Mouse (Mus musculus): ENCODE data around the gene Cacng2.
"Not testable (repeated sequence)": the region's sequence is repeated elsewhere in the genome, so short reads cannot be mapped to it uniquely, and the experiment has no call there.

The Cacng2 gene

DNA sequence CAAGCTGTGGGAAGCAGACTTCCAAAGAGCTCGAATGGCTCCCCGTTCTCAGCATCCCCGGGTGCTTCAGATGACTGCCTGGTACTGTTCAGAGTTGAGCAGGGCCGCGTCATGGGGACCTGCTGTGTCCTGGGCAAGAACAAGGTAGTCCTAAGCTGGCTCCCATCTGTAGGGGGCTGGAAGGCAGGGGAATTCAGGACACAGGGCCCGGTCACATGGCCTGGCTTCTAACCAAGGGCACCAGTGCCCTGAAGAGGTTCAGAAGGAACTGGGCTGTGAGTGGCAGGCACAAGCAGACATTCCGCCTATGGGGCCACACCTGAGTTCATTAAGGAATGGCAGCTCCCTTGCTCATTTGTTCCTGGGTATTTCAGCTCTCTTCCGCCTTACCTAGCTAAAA is 37.7 kb downstream of the Cacng2 start:
- DNase-seq (ENCODE audit: low read depth) = no peak

DNA sequence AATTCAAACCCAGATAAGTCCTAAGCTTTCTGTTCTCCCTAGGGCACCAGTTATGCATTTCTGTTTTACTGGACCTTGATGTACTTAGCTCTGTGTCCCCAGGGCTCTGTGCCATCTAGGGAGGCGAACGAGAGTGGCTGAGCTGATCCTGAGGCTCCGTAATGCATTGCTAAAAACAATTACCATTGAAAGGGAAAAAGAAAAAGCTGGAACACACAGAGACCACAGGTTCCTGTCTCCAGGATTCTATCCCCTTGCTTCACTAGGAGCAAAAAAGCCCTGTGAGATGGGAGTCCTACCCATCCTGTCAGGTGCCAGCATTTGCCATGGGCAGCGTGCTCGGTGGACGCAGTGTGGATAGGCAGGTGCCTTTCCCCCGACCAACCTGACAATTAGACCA is 38.4 kb downstream of the Cacng2 start:
- DNase-seq (ENCODE audit: low read depth) = no peak

DNA sequence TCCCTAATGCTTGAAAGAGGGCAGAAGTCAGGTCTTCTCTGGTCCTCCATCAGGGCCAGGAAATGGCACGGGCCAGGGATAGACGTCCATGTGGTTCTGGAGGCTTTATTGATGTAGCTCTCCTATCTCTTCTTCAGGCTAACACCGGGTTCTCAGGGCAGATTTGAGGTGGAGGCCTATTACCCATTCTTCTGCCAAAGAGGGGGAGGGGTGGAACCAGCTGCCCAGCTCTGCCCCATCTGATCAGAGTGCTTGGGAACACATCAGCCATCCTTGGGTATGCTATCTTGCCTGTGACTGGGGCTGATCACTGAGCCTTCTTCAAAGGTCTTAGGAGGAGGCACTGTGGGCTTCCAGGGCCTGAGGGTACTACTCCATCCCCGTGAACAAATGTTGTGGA is 39.5 kb downstream of the Cacng2 start:
- no peak for DNase-seq (ENCODE audit: low read depth)

DNA sequence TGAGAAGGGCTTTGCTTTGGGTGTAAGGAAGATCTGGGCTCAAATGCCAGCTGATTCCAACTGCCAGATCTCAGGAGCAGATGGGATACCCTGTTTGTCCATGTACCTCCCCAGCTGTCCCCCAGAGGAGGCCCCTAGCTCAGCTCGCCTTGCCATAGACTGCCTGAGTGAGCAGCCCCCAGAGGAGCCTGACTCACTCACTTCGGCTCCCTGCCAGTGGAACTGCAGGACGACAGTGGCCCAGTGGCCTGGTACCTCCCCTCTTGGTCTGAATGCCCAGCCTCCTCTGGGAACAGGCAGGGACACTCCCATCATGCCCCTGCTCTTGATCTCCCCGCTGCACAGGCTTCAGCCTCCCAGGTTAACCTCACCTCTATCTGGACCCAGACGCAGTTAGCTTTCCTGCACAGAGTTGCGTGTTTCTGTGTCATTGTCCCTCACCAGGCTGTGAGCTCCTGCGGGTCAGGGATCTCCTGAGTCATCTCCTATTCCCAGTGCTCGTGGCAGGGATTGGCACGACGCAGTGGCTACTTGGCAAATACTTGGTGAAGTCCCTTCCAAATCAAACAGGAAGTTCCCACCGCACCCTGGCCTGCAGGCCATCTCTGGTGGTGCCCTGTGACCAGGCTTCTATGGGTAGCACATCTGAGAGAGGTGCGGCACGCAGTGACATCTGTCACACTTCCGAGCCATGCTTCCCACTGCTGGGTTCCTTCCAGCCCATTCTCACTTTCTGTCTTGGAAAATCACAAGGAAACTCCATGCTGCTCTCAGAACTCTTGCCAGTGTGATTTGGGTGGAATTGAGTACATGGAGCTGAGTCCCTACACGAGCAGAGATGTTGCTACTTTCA is 40.8 kb downstream of the Cacng2 start:
- DNase-seq (ENCODE audit: low read depth) = no peak

DNA sequence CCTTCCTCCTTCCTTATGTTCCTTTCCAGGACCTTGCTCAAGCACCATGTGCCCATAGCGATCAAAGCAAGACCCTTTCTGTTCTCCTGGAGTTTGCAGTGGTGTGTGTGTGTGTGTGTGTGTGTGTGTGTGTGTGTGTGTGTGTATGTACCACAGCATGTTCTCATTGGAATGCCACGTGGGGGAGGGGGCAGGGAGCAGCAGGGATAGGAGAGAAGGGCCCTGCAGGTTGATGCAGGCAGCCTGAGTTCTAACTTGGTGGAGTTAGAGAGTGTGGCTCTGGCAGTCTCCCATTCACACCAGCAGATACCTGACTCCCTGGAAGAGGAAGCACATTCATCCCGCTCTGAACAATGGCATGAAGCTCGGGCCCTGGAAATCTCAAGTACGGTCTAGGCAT is 41.6 kb downstream of the Cacng2 start:
- no peak for DNase-seq (ENCODE audit: low read depth)

DNA sequence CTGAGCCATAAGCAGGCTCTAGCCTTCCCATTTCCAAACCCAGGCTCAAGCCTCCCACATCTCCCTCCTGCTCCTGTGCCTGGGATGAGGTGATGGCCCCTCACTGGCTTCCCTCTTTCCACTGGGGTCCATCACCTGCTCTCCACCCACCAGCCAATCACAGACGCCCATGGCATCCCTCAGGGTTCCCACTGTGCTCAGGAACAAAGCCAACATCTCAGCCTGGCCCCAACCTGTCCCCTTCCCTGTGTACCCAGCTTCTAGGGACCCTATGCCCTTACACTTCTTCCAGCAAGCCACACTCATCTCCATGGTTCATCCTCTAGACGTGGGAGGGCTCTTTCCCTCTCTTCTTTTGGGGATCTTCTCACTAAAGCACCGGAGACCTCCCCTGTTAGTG is 43.9 kb downstream of the Cacng2 start:
- DNase-seq (ENCODE audit: low read depth) = no peak

DNA sequence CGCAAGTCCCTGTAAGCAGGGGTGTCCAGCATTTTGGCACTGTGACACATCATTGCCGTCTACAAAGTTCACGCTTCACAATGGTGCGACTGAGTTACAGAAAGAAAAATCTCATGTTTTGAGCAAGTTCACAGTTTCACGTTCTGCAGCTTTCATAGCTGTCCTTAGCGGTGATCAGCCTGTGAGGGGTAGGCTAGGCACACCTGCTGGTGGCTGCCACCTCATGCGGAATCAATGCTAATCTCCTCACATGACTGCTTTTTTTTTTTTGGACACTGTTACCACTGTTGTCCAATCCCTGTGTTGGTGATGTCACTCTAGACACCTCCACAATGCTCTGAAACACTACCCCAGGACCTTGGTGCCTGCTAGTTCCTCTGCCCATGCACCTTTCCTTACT is 46.7 kb downstream of the Cacng2 start:
- DNase-seq (ENCODE audit: low read depth) = no peak

DNA sequence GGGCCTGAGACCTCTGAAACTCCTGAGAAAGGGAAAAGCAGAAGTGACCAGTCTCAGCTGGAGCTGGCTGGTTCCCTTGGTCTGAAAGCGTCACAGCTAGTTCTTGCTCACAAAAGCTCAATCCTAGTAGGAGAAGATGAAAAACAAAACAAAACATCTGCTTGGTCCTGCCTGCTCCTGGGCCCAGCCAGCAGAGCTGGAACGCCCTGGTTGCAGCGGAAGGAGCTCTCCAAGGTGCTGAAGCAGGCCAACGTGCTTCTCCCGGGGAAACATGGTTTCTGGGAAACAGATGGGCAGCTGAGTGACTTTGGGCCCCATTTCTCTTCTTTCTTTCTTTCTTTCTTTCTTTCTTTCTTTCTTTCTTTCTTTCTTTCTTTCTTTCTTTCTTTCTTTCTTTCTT is 53.4 kb downstream of the Cacng2 start:
- DNase-seq (ENCODE audit: low read depth) = peak; percentile 7

DNA sequence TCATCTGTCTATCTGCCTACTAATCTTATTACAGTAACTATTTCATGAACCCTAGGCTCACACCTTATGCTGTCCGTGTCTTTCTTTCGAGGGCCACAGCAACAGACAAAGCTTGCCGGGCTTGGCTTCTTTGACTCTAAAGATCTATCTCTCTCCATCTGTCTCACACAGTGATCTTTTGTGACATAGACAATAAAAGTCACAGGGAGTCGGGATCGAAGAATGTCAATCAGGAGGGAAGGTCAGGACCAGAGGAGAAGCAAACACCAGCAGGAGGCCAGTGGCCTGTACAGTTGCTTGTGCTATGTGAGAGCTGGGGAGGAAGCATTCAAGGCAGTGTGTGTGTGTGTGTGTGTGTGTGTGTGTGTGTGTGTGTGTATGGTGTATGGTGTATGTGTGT is 54.3 kb downstream of the Cacng2 start:
- no peak for DNase-seq (ENCODE audit: low read depth)

DNA sequence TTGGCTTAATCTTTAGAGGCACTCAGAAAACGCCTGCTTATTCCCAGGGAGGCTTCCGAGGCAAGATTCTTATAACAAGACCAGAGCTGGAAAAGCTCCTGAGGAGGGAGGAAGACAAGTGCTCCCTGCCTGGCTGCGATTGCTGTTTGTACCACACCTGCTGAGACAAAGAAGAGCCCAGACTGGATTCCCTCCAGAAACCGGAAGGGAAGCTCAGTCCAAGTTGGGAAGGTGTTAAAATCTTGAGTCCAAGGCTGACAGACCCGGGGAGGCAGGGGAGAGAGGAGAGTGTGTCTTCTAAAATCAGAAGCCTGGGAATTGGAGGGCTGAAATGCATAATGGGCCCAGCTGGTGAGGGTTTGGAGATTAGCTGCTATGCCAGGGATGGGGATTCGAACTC is 55.5 kb downstream of the Cacng2 start:
- no peak for DNase-seq (ENCODE audit: low read depth)

DNA sequence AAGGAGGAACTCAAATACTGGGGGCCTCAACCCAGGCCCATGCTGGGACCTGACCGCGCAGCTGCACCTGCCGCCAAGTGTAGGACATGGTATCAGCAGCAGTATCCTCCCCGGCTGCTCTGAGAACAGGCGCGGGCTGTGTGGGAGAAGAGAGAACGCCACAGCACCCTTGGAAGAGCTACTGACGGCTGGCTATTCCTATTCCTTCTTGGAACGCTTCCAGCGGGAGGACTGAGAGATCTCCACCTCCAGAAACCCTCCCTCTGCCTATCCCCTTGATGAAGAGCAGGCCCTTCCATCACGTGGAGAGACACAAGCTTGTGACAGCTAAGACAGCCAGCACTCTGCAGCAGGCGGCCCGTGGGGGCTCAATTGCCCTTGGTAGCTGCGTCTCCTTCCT is 57.4 kb downstream of the Cacng2 start:
- DNase-seq (ENCODE audit: low read depth) = no peak

DNA sequence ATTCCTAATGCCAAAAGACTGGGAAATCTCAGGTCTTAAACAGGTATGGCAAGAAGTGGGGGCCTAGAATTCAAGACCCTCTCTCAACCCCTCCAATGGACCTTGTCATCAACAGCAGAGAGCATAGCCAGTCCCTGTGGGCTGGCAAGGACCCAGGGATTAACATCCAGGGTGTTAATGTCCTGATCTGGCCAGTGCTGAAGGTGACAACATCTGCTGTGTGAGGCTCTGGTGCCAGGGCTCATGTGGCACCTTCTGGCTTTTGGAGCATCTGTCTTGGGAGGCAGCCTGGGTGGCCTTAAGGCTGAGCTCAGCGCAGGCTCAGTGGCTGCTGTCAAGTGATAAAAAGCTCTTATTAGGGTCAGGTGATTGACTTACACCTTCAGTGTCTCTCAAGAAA is 62.9 kb downstream of the Cacng2 start:
- DNase-seq (ENCODE audit: low read depth) = no peak

DNA sequence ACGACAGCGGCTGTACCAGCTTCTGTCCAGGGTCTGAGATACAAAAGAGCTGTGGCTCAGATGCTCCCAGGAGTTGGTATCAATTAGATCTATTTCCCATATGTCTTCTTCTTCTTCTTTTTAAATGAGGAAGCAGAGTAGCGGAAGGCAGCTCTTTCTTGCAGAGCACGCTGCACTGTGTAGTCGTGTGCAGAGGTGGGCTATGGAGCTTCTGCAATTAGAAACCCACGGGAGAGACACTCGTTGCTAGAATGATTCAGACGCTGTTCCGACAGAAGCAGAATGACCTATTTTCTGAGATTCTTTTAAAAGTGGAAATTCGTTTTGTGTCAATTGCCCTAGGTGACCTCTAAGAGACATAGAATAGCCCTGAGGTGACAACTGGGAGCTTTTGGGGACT is 69.1 kb downstream of the Cacng2 start:
- no peak for DNase-seq (ENCODE audit: low read depth)

DNA sequence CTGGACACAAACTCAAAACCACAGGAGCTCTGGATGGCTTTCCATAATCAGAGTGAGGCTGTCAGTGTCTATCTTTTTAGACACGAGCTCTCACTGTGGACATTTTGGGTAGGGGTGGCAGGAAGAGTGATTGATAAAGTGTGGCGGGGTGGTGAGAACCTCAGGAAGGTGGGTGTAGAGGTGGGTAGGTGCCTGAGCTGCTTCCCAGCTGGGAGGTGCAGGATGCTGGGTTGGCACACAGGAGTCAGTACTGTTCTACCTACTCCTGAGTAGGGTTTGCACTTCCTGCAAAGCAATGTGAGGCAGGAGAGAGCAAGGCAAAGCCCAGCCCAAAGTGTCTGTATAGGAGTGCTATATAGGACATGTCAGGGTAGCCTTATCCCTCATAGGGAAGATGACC is 69.9 kb downstream of the Cacng2 start:
- no peak for DNase-seq (ENCODE audit: low read depth)

DNA sequence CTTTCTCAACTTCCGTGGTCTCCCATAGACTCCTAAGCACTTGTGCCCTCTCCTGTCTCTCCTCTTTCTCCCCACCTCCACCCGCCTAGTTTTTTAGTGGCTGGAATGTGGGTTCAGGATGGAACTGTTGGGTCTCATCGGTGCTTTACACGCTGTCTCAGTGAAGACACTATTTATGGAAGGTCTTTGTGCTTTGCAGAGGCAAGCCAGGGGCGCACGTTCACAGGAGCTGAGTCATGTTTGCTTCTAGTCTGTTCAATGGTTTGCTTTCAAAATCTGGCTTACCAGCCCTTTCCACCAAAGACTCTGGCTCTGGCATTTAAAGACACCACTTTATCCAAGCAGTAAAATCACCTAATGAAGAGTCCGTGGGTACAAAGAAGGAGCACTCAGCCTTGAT is 74.0 kb downstream of the Cacng2 start:
- DNase-seq (ENCODE audit: low read depth) = no peak

DNA sequence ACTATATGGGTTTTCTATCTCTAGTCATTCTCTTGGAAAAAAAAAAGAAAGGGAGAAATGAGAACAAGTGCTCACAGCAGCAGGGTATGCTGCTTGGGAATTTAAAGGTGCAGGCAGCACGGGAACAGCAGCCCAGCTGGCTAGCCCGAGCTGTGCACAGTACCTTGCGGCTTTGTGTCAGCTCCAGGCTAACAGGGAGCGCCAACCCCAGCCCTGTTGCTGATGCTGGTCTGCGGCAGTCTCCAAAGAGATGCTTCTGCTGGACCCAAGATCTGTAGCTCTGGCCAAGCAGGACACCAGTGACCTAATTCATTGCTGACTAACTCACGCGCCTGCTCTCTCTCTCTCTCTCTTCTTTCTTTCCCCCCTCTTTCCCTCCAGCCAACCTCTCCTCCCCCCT is 74.5 kb downstream of the Cacng2 start:
- DNase-seq (ENCODE audit: low read depth) = no peak

DNA sequence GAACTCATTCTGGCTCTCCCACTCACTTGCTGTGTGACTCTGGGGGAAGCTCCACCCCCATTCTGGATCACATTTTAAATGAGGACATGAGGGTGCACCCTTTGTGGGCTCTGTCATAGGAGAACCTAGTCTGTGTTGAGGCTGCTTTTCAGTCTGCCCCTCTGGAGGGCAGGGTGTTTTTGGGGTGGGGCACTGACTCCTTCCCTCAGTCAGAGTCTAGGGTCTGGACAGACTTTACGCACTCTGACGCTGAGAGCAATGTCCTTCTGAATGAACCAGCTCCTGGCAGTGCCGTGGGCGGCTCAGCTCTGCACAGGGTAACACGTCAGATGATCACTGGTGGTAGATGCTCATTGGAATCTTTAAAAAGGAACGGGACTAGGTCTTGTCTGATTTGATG is 75.0 kb downstream of the Cacng2 start:
- no peak for DNase-seq (ENCODE audit: low read depth)

DNA sequence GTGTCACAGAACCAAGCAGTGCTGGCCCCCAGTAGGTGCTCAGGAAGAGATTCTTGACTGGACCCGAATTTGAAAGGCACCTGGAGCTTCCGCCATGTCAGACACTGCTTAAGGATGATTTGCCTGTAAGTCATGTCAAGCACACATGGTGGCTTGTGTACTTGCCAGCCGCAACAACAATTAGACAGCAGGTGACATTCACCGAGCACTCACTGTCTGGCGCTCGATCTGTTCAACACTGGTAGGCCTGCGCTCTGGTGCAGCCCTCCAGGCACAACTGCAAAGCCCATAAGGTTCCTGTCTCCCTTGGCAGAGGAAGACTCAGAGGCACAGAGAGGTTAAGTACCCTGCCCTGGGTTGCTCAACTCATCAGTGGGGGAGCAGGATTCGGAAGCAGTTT is 77.1 kb downstream of the Cacng2 start:
- no peak for DNase-seq (ENCODE audit: low read depth)

DNA sequence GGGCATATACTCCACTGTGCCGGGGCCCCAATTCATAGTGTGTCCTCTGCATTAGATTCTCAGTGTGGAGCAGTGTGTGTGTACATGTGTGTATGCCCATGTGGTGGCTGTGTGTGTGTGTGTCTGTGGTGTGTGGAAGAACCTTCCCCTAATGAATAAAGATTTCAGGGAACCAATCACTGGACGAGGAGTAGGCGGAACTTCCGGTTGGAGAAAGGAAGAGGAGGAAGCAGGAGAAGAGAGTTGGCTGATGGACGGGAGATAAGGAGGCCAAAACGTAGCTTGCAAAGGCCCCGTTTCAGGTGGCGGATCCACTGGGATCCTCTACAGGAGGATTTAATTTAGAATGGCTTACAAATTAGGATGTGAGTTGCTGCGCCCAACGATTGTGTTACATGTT is 82.2 kb downstream of the Cacng2 start:
- no peak for DNase-seq (ENCODE audit: low read depth)

DNA sequence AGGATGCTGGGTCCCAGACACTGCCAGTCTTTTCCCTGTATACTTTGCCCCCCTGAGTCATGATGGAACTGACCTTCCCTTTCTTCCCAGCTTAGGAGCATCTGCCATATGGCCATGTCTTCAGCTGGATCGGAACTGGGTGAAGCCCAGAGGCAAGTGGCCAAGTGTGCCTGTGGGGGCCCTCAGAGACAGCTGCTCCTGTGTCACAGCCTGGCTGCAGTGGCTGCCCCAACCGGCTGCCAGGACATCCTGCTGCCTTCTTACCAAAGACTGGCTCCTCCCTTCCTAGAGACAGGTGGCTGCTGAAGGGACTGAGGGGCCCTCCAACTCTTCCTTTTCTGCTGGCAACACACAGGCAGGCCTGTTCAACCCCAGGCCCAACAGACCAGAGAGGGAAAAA is 83.2 kb downstream of the Cacng2 start:
- no peak for DNase-seq (ENCODE audit: low read depth)

DNA sequence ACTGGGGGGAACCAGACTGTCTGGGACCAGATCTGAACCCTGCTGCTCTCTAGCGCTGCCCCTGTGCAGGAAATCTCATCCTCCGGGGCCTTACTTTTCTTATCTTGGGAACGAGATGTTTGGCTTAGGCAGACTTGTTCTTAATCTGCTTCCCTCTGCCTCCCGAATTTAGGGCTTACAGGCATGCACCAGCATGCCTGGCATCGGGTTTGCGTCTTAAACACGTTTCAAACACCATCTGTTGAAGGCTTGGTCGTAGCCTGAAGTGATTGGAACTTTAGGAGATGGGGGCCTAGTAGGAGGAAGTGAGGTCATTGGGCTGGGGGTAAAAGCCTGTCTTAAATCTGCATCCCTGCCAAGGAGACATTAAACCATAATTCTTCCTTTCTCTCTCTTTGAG is 89.9 kb downstream of the Cacng2 start:
- DNase-seq (ENCODE audit: low read depth) = no peak

DNA sequence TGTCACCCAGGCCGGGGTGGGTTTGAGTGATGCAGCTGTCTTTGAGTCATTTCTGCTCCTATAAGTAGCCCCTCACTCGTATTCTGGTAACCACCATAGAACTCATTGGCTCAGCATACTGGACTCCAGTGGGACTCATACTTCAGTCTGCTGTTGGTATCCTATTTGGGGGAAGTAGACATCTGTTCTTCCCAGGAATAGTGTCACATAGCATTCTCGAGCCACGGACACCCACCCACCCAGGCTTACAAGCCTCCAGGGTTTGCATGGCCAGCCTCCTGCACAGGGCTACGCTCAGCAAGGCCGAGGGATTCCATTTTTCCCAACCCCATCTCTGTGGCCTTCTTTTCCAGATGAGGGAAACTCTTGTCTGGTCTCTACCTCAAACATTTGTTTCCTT is 93.3 kb downstream of the Cacng2 start:
- DNase-seq (ENCODE audit: low read depth) = no peak

DNA sequence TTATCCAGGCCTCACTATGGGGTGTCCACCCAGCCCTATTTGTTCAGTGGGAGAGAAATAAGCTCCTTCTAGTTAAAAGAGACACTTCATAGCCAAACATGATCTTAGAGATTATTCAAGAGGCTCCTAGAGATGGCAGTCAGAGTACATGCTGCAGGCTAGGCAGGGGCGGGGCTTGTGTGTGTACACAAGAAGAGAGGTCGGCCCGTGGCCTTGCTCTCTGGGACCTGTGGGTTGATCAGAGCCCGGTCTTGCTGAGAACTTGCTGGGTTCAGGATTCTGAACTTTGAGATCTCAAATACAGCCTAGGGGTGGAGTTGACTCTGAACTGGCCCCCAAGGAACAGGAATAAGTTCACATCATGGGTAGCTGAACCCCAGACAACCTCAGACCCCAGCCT is 95.6 kb downstream of the Cacng2 start:
- no peak for DNase-seq (ENCODE audit: low read depth)

DNA sequence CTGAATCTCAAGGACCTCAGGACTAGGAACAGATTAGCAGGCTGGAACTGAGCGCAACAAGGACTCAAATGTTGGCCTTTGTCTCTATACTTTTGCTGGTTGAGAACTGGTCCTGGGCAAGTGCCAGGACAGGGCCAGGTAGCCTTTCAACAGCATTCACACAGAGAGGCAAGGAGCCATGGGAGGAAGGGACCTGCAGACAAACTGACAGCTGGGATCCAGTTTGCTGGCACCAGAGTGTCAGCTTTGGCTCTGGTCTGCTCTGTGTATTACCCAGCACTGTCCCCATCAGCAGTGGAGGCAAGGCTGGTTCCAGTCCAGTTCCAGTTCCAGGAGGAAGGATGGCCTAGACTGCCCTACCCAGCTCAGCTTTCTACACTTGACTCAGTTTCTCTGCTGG is 105.8 kb downstream of the Cacng2 start:
- no peak for DNase-seq (ENCODE audit: low read depth)

DNA sequence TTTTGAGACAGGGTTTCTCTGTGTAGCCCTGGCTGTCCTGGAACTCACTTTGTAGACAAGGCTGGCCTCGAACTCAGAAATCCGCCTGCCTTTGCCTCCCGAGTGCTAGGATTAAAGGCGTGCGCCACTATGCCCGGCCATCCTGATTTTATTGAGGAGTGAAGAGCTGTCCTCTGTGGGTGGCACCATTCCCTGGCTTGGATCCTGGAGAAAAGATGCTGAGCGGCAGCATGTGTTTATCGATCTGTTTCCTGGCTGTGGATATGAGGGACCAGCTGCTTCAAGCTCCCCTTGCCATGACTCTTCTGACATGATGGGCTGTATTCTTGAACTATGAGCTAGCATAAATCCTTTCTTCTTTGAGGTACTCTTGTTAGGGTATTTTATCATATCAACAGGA is 111.6 kb downstream of the Cacng2 start:
- DNase-seq (ENCODE audit: low read depth) = not testable (repeated sequence)
